Mouse (Mus musculus) heart, embryonic 14.5 days (tissue): Measurements from ENCODE around the gene Ccdc162. TPM values are rescaled to one million over a fixed set of nuclear protein-coding genes. Genes with fewer than 3 reads are reported as not detected.
"Not testable (repeated sequence)": the region's sequence is repeated elsewhere in the genome, so short reads cannot be mapped to it uniquely, and the experiment has no call there.

Experiments
- ATAC-seq: fragments of 200-750 bp; cut with Nextera tagmentation; 2 replicates; pipeline ENCODE4 v1.8.0; 2017; ENCODE audit warnings: low read depth, moderate TSS enrichment; ENCODE audit not compliant: insufficient number of reproducible peaks, insufficient read depth, low FRiP score
- H3K27ac ChIP-seq, 2 experiments: fragments of 200-500 bp in 1 of 2; fragments of 300-500 bp in 1 of 2; sonication (generic) in 1 of 2; replicated peaks in 1 of 2; 2 replicates each; pipeline ENCODE4 v1.5.1; 2012 to 2014; ENCODE audit warnings: low read depth in 2 of 2, low read length in 2 of 2, control low read depth in 1 of 2, mild to moderate bottlenecking in 1 of 2, mixed read lengths in 1 of 2; ENCODE audit not compliant: control insufficient read depth in 1 of 2, insufficient read depth in 1 of 2
- H3K27me3 ChIP-seq: fragments of 300-500 bp; sonication (generic); 2 replicates; pipeline ENCODE4 v1.6.1; 2014; ENCODE audit warnings: mild to moderate bottlenecking, low read length, control low read depth; ENCODE audit not compliant: control insufficient read depth, insufficient read depth
- H3K36me3 ChIP-seq: fragments of 300-500 bp; sonication (generic); 2 replicates; pipeline ENCODE4 v1.6.1; 2014; ENCODE audit warnings: mild to moderate bottlenecking, control low read depth, low read length, mixed read lengths; ENCODE audit not compliant: control insufficient read depth, insufficient read depth
- H3K4me1 ChIP-seq, 2 experiments: fragments of 200-500 bp in 1 of 2; fragments of 300-500 bp in 1 of 2; sonication (generic) in 1 of 2; 2 replicates each; pipeline ENCODE4 v1.6.1; 2012 to 2014; ENCODE audit warnings: low read length in 2 of 2, control low read depth in 1 of 2, mixed read lengths in 1 of 2; ENCODE audit not compliant: control insufficient read depth in 2 of 2, insufficient read depth in 2 of 2
- H3K4me2 ChIP-seq: fragments of 300-500 bp; sonication (generic); 2 replicates; pipeline ENCODE4 v1.6.1; 2014; ENCODE audit warnings: mild to moderate bottlenecking, low read length
- H3K4me3 ChIP-seq, 2 experiments: fragments of 200-500 bp in 1 of 2; fragments of 300-500 bp in 1 of 2; sonication (generic) in 1 of 2; 2 replicates each; pipeline ENCODE4 v1.5.1; 2012 to 2014; ENCODE audit warnings: low read length in 2 of 2, mild to moderate bottlenecking in 2 of 2, control low read depth in 1 of 2, low read depth in 1 of 2, moderate library complexity in 1 of 2; ENCODE audit not compliant: control insufficient read depth in 1 of 2, insufficient read depth in 1 of 2
- H3K9ac ChIP-seq: fragments of 300-500 bp; sonication (generic); 2 replicates; pipeline ENCODE4 v1.6.1; 2014; ENCODE audit warnings: mild to moderate bottlenecking, low read length
- H3K9me3 ChIP-seq: fragments of 300-500 bp; sonication (generic); 2 replicates; pipeline ENCODE4 v1.6.1; 2016; ENCODE audit warnings: low read length, control low read depth; ENCODE audit not compliant: control insufficient read depth
- WGBS: fragments of 180-500 bp; shearing (Covaris S2); extraction: QIAGEN DNeasy Blood & Tissue Kit; methylation state at CpG from one replicate; pipeline ENCODE4 v1.1.7; 2014; 5-methylcytosine and 5-hydroxymethylcytosine counted together
- polyA plus RNA-seq: library from polyadenylated mRNA; unstranded; fragments of >200 nt; fragmentation: Nextera tagmentation; extraction: Ambion mirVana; gene quantifications from 2 replicates; pipeline ENCODE4 v1.2.1, GENCODE M21; 2014

Ccdc162 gene
- polyA plus RNA-seq, 1 experiment from 2014 or later, result 0.20 TPM

- ATAC-seq, result no peak
- no peak overlapping the region for H3K27ac ChIP-seq
- WGBS, result 66% methylated on average over 6 of the region's 6 CpGs
Measured at GRCm38 (mm10) chr10:41676661-41677061, 39.8 kb downstream of the Ccdc162 start.

GRCm38 (mm10) chr10:41675842-41676571, 40.4 kb downstream of the Ccdc162 start:
- no peak overlapping the region for H3K4me2 ChIP-seq
- no peaks in the 10 kb centered on the region for H3K36me3 ChIP-seq
- WGBS, result 85% methylated on average over 6 of the region's 6 CpGs
- no peak overlapping the region for H3K27ac ChIP-seq
- no peak overlapping the region for H3K9ac ChIP-seq
- H3K4me3 ChIP-seq, result no peak overlapping the region
- H3K27me3 ChIP-seq, result no peaks in the 10 kb centered on the region
- H3K4me1 ChIP-seq, result peaks cover 2 to 10% of the 10 kb centered on the region in 2 experiments; a peak in 2 of 4 replicates
- H3K9me3 ChIP-seq, result no peaks in the 10 kb centered on the region
- no peak for ATAC-seq

More at GRCm38 (mm10) chr10:41676661-41677061, 39.8 kb downstream of the Ccdc162 start:
- Histone ChIP-seq H3K4me3 (no peak overlapping the region), H3K4me1 (peaks cover 2 to 10% of the 10 kb centered on the region in 2 experiments; a peak in 2 of 4 replicates), H3K9me3 (no peaks in the 10 kb centered on the region), H3K36me3 (no peaks in the 10 kb centered on the region), H3K9ac (no peak overlapping the region), H3K4me2 (no peak overlapping the region), H3K27me3 (no peaks in the 10 kb centered on the region)

GRCm38 (mm10) chr10:41675243-41675642, 41.2 kb downstream of the Ccdc162 start:
- Histone ChIP-seq H3K4me3 (no peak overlapping the region), H3K4me1 (peaks cover 2 to 10% of the 10 kb centered on the region in 2 experiments; a peak in 2 of 4 replicates), H3K36me3 (no peaks in the 10 kb centered on the region), H3K27ac (no peak overlapping the region), H3K27me3 (no peaks in the 10 kb centered on the region), H3K9ac (no peak overlapping the region), H3K9me3 (no peaks in the 10 kb centered on the region), H3K4me2 (no peak overlapping the region)
- ATAC-seq, result no peak
- 53% methylated on average over 6 of the region's 6 CpGs for WGBS

GRCm38 (mm10) chr10:41674362-41674761, 42.1 kb downstream of the Ccdc162 start:
- H3K27me3 ChIP-seq, result no peaks in the 10 kb centered on the region
- H3K4me1 ChIP-seq, result peaks cover 2 to 10% of the 10 kb centered on the region in 2 experiments; a peak in 2 of 4 replicates
- WGBS, result 74% methylated on average over 3 of the region's 3 CpGs
- H3K9me3 ChIP-seq, result no peaks in the 10 kb centered on the region
- no peak overlapping the region for H3K9ac ChIP-seq
- no peak overlapping the region for H3K27ac ChIP-seq
- no peak for ATAC-seq
- H3K4me2 ChIP-seq, result no peak overlapping the region
- no peak overlapping the region for H3K4me3 ChIP-seq
- no peaks in the 10 kb centered on the region for H3K36me3 ChIP-seq

GRCm38 (mm10) chr10:41670196-41670595, 46.2 kb downstream of the Ccdc162 start:
- Histone ChIP-seq H3K9me3 (no peaks in the 10 kb centered on the region), H3K4me1 (no peaks in the 10 kb centered on the region), H3K27ac (no peak overlapping the region), H3K27me3 (no peaks in the 10 kb centered on the region), H3K4me2 (no peak overlapping the region), H3K4me3 (no peak overlapping the region), H3K9ac (no peak overlapping the region), H3K36me3 (no peaks in the 10 kb centered on the region)
- WGBS, result 69% methylated on average over 5 of the region's 5 CpGs
- ATAC-seq, result no peak

GRCm38 (mm10) chr10:41665498-41665897, 50.9 kb downstream of the Ccdc162 start:
- WGBS, result 88% methylated on average over 1 of the region's 1 CpGs
- Histone ChIP-seq H3K9me3 (no peaks in the 10 kb centered on the region), H3K27ac (no peak overlapping the region), H3K4me1 (no peaks in the 10 kb centered on the region), H3K4me3 (no peak overlapping the region), H3K27me3 (no peaks in the 10 kb centered on the region), H3K9ac (no peak overlapping the region), H3K36me3 (no peaks in the 10 kb centered on the region), H3K4me2 (no peak overlapping the region)
- ATAC-seq, result no peak

DNA sequence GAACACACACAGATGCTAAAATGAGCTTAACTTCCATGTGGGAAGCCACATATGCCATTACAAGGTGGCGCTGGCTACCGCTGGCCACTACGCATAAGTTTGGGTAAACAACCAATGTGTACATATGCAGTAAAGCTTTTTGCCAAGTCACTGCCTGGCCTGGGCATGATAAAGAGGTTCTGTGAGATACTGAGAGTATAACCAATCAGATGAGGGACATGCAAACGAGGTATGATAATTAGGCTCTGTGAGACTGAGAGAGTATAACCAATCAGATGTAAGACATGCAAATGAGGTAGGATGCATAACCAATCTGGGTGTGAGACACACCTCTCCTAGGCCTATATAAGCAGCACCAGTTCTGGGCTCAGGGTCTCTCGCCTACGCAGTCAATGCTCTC, 56.8 kb downstream of the Ccdc162 start:
- ATAC-seq, result not testable (repeated sequence)

GRCm38 (mm10) chr10:41655684-41656083, 60.8 kb downstream of the Ccdc162 start:
- H3K9ac ChIP-seq, ATAC-seq, H3K4me3 ChIP-seq, H3K36me3 ChIP-seq, H3K9me3 ChIP-seq, H3K27me3 ChIP-seq, H3K27ac ChIP-seq, H3K4me2 ChIP-seq: not testable (repeated sequence)
- H3K4me1 ChIP-seq, result peaks cover 7 to 16% of the 10 kb centered on the region in 2 experiments

More for the DNA sequence above, 56.8 kb downstream of the Ccdc162 start:
- not testable (repeated sequence) for H3K9ac ChIP-seq, H3K9me3 ChIP-seq, H3K4me1 ChIP-seq, H3K36me3 ChIP-seq, H3K4me2 ChIP-seq, H3K27ac ChIP-seq, H3K4me3 ChIP-seq, H3K27me3 ChIP-seq
- 94% methylated on average over 6 of the region's 6 CpGs for WGBS
